Mouse (Mus musculus) lung, adult 2 months (tissue): ENCODE measurements around the gene Ndufa6. TPM values are rescaled to one million over a fixed set of nuclear protein-coding genes. Genes with fewer than 3 reads are reported as not detected.

ENCODE experiments used
- DNase-seq: peaks from one replicate; pipeline ENCODE4 v3.0.0; 2022
- H3K4me1 ChIP-seq: fragments of 200-500 bp; 2 replicates; pipeline ENCODE4 v1.6.1; 2011; ENCODE audit warnings: low read length; ENCODE audit not compliant: control insufficient read depth, insufficient read depth
- H3K4me3 ChIP-seq: fragments of 200-500 bp; replicated peaks from 2 replicates; pipeline ENCODE3; 2011; ENCODE audit warnings: low read depth, mild to moderate bottlenecking, control low read depth, low read length; ENCODE audit errors: extremely low read depth
- CTCF ChIP-seq: fragments of 200-500 bp; IDR thresholded peaks from 2 replicates; pipeline ENCODE4 v1.5.1; 2011; ENCODE audit warnings: mild to moderate bottlenecking, low read length, control low read depth; ENCODE audit not compliant: insufficient read depth
- POLR2A ChIP-seq: fragments of 200-500 bp; IDR thresholded peaks from 2 replicates; pipeline ENCODE4 v1.6.1; 2011; ENCODE audit warnings: low read depth, mild to moderate bottlenecking, control low read depth, low read length, borderline replicate concordance; ENCODE audit errors: extremely low read depth
- WGBS: fragments of 180-500 bp; shearing (Covaris S2); methylation state at CpG from one replicate; pipeline ENCODE4 v1.1.7; 2018; 5-methylcytosine and 5-hydroxymethylcytosine counted together
- polyA plus RNA-seq: library from polyadenylated mRNA; depleted of rRNA; stranded (reverse); fragments of >200 nt; gene quantifications from 2 replicates; pipeline ENCODE4 v1.2.3, GENCODE M21; 2012

Ndufa6 gene
- polyA plus RNA-seq, 1 experiment = 183 TPM

DNA sequence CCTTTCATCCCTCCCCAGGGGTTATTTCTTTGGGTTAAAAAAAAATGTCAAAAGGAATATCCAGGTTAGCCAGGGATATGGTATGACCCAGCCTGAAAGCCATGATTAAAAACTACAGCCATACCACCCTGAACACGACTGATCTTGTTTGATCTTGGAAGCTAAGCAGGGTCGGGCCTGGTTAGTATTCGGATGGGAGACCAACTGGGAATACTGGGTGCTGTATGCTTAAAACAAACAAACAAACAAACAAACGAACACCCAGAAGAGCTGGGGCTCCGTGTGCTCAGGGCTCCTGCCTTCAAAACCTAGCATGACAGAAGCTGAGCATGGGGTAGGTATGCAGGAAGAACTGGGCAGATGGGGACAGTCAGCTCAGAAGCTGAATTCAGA is 11.6 kb downstream of the Ndufa6 start:
- WGBS = 73% methylated on average over 5 of the region's 5 CpGs
- H3K4me3 ChIP-seq = no peak overlapping the region
- TF ChIP-seq POLR2A (no peak), CTCF (no peak)
- DNase-seq = no peak
- H3K4me1 ChIP-seq = peaks cover 12% of the 10 kb centered on the region

DNA sequence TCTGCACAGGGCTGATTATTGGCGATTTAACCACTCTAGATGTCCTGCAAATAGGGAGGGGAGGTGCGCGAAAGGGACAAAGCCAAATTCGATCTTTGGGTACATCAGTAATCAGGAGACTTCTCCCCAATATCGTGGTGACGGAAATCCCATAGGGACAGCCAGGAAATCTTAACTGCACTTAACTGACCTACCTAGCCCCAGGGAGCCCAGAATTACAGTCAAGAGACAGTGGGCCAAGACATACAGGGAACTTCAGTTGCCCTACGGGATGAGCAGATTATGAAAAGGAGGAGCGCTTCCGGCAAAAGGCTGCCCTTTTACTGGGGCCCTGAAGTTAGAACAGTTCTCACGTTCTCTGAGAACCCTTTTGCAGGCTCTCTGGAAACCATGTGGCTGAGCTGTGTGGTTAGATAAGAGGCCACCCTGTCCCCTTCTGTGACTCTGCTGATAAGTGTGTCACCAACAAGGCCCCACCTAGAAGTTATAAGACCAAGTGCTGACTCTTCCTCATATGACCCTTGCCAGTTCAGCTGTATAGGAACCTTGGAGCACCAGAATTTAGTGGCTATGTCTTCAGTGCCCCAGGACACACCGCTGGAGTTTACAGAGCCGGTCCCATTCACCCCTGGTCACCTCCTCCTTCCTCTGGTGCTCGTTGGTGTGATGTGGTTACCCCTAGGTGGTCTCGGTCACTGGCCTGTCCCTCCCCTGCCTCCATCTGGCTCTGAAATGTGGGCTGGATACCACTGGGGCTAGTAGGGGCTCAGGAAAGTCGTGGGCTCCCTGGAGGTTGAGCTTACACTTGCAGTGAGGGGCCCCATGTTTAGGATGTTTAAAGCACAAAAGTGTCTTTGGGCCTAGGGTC is 12.2 kb downstream of the Ndufa6 start:
- WGBS = 51% methylated on average over 15 of the region's 15 CpGs
- Histone ChIP-seq H3K4me1 (peaks cover 9% of the 10 kb centered on the region), H3K4me3 (peak overlapping the region; percentile 8)
- no peak for DNase-seq
- TF ChIP-seq CTCF = no peak
- TF ChIP-seq POLR2A = no peak

DNA sequence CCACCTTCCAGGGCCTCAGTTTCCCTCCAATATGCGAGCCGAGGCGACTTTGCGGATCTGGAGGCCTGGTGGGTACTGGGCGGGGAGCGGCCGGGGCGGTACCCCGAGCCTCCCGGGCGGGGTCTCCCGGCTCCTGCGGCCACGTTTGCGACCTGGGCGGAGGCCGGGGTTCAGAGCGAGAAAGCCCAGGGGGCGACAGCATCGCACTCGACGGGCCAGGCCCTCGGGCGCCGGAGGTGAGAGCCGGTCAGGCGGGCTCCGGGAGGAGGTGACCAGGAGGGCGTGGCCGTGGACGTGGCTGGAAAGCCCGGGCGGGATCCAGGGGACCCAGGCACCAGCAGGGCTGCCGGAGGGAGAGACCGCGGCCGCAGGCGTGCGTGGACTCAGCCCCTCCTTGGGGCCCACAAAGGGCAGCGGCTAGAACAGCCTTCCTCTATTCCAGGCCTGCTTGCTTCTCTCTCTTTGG is 13.1 kb downstream of the Ndufa6 start:
- peaks cover 6% of the 10 kb centered on the region for H3K4me1 ChIP-seq
- DNase-seq = peak; percentile 60
- WGBS = 4% methylated on average over 40 of the region's 40 CpGs
- H3K4me3 ChIP-seq = peak overlapping the region; percentile 40
- TF ChIP-seq CTCF = no peak
- TF ChIP-seq POLR2A = peak; percentile 32; the same call in 1 of the 2 replicates

DNA sequence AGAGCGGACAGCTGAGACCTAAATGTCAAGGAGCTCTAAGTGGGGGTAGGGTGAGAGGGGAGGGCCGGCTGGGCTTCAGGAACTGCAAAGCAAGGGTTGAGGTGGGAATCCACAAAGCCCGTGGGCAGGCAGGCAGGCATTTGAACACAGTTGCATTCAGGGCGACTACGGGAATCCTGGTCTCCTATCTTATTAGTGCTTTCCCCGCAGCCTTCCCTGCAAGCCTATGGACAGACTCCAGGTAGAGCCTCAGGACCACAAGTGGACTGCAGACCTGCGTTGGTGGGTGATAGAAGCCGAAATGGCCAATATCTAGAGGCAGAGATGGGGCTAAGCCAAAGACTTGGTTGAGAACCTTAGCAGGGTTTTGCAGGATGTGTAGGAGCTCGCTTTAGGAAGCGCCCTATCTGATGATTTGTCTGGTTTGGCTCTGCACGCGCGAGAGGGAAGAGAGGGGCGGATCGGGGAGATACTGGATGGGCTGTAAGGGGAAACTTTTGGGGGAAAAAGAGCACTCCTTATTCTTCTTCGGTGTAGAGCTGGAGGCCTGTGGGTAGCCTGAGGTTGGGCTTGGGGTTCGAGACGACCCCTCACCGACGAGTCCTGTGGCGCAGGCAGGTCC is 13.6 kb downstream of the Ndufa6 start:
- DNase-seq = no peak
- WGBS = 40% methylated on average over 21 of the region's 21 CpGs
- TF ChIP-seq CTCF = no peak
- no peak for TF ChIP-seq POLR2A
- Histone ChIP-seq H3K4me1 (peaks cover 6% of the 10 kb centered on the region), H3K4me3 (peak overlapping the region; percentile 30)

DNA sequence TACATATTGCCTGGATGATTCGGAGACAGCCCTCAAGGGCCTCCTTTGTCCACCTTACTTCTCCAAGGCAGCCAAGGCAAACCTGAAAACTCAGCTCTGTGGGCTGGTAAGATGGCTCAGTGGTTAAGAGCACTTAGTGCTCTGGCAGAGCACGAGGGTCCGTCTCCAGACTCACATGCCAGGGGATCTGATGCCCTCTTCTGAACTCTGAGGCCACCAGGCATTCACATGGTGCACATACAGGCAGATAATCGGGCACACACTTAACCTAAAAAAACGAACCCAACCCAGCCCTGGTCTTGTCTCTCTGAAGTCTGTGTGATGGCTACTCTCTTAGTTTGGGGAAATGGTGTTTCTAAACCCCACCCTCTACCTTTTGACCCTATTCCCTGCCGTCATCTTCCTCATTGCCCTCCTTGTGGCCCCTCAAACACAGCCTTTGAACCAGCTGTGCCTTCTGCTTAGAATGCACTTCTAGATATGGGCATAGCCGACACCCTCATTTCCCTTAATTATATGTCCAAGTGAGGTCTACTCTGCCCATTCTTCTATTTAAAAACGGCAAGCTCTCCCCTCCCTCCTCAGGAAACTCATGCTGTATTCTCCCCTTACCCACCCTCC is 14.4 kb downstream of the Ndufa6 start:
- Histone ChIP-seq H3K4me1 (peaks cover 6% of the 10 kb centered on the region), H3K4me3 (no peak overlapping the region)
- no peak for DNase-seq
- WGBS = 63% methylated on average over 8 of the region's 8 CpGs
- TF ChIP-seq CTCF = no peak
- TF ChIP-seq POLR2A = no peak

DNA sequence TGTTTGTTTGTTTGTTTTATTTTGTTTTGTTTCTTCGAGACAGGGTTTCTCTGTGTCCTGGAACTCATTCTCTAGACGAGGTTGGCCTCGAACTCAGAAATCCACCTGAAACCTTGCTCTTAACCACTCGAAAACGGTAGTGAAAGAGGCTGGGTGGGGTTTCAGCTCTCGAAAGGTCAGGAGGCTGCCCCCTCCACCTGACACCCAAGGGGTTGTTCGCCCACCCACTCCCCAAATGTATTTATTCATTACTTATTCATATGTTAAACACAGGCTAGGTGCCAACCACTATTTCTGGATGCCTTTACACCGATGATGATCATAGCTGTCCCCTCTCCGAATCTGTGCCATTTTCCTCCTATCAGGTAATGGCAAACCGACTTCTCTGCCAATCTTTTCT is 15.0 kb downstream of the Ndufa6 start:
- H3K4me3 ChIP-seq = peak overlapping the region; percentile 90
- WGBS = 49% methylated on average over 10 of the region's 10 CpGs
- TF ChIP-seq POLR2A (no peak), CTCF (no peak)
- no peak for DNase-seq
- peaks cover 6% of the 10 kb centered on the region for H3K4me1 ChIP-seq

DNA sequence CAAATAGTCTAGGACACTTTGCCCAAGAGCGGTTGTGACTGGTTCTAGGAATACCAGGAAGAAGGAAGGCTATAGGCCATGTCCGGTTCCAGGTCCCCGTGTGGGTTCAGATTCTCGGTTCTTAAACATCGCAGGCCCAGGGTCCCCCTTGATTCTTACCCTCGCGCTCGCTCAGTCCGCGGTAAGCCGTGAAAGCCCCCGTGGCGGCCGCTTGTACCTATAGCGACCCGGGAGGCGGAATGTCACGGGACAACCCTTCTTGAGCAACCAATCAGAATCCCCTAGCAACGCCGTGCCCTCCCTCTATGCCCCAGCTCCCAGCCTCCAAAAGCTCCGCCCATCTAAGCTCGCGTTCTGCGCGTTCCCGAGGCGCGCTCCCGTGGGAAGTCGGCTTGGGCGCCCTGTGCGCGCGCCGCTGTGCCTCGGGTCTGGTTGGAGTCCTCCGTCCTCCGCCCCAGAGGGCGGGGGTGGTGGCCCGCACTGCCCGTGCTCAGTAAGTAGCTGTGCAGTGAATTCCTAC is 15.5 kb downstream of the Ndufa6 start, which contains the start of the genes Naga, Pheta2 and Smdt1:
Naga (minus strand) TSS at position 333 of the 520 bp plus-strand sequence.
Pheta2 (plus strand) TSS at position 350 of the 520 bp plus-strand sequence.
Smdt1 (plus strand) TSS at position 367 of the 520 bp plus-strand sequence.
- peak; percentile 97 for DNase-seq
- Histone ChIP-seq H3K4me1 (peaks cover 6% of the 10 kb centered on the region), H3K4me3 (peak within 1 kb of the TSS; percentile 90)
- WGBS = under 1% methylated on average over 41 of the region's 41 CpGs
- no peak for TF ChIP-seq CTCF
- peak; percentile 10; the same call in 1 of the 2 replicates for TF ChIP-seq POLR2A

DNA sequence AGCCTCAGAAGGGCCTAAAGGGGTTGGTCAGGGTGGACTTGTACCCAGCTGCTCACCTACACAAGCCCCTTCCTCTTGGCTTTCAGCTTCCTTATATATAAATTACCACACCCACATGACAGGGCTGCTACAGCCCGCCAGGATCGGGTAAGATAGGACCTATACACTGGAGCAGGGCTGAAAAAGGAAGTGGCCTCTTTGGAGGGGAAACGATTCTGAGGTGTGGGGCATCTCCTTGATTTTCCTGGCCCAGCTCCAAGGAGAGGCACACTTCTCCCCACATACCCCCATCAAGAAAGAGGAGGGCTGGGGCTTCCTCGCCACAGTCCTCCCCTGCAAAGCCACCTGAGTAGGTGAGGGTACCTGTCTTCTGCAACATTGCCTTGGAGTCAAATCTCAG is 16.2 kb downstream of the Ndufa6 start:
- H3K4me1 ChIP-seq = peaks cover 6% of the 10 kb centered on the region
- 7% methylated on average over 4 of the region's 4 CpGs for WGBS
- H3K4me3 ChIP-seq = peak overlapping the region; percentile 90
- TF ChIP-seq CTCF (no peak), POLR2A (no peak)
- DNase-seq = no peak

DNA sequence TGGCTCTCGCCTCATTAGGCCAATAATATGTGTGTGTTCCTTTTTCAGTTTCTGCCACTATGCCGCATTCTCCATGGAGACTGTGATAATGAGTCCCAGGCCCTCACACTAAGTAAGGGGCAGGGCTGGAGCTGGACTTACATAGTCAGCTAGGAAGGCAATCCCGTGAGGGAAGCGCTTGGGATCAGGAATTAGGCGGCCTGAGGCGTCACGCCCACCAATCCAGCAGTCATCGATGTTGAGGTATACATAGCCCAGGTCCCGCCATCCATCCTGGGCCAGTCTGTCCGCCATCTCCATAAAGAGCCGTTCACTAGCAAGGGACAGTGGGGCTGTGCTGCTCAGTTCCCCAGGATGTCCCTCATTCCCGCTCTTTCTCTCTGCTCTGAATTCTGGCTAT is 17.5 kb downstream of the Ndufa6 start:
- Histone ChIP-seq H3K4me3 (no peak overlapping the region), H3K4me1 (peaks cover 6% of the 10 kb centered on the region)
- no peak for TF ChIP-seq POLR2A
- no peak for TF ChIP-seq CTCF
- WGBS = 91% methylated on average over 12 of the region's 12 CpGs
- no peak for DNase-seq
